Mouse (Mus musculus) megakaryocyte, embryonic 14.5 days (primary cell): ENCODE data around the gene Gm2663.

Source experiments
- FLI1 ChIP-seq: IDR thresholded peaks from 2 replicates; pipeline ENCODE4 v1.6.1; 2012; ENCODE audit warnings: low read length, inconsistent platforms, mixed read lengths
- GATA1 ChIP-seq: IDR thresholded peaks from 3 replicates; pipeline ENCODE4 v1.6.1; 2012; ENCODE audit warnings: mixed read lengths, low read length, inconsistent platforms, borderline replicate concordance

DNA sequence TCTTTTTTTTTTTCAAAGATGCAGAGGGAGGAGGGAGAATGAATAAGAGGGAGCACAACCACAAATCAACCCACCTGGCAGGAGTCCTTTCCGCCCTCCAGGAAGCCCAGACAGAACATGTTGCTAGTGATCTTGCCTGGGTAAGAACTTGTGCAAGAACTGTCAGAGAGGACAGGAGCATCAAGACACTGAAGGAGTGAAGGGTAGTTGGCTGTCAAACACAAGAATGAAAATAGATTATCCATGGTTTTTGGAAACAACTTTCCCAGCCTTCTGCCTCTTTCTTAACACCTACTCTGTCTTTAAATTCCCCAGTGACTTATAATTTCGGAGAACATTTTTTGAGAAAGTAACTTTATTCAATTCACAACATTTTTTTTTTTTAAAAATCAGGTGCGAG, 33.0 kb upstream of the Gm2663 start:
- TF ChIP-seq GATA1 (no peak), FLI1 (no peak)
